Mouse (Mus musculus) heart, embryonic 14.5 days (tissue): ENCODE results near the gene Lhx2. TPM values are rescaled to one million over a fixed set of nuclear protein-coding genes. Genes with fewer than 3 reads are reported as not detected.

ENCODE experiments used
- ATAC-seq: fragments of 200-750 bp; cut with Nextera tagmentation; 2 replicates; pipeline ENCODE4 v1.8.0; 2017; ENCODE audit warnings: low read depth, moderate TSS enrichment; ENCODE audit not compliant: insufficient number of reproducible peaks, insufficient read depth, low FRiP score
- H3K27ac ChIP-seq, 2 experiments: fragments of 200-500 bp in 1 of 2; fragments of 300-500 bp in 1 of 2; sonication (generic) in 1 of 2; replicated peaks in 1 of 2; 2 replicates each; pipeline ENCODE4 v1.5.1; 2012 to 2014; ENCODE audit warnings: low read depth in 2 of 2, low read length in 2 of 2, control low read depth in 1 of 2, mild to moderate bottlenecking in 1 of 2, mixed read lengths in 1 of 2; ENCODE audit not compliant: control insufficient read depth in 1 of 2, insufficient read depth in 1 of 2
- H3K27me3 ChIP-seq: fragments of 300-500 bp; sonication (generic); 2 replicates; pipeline ENCODE4 v1.6.1; 2014; ENCODE audit warnings: mild to moderate bottlenecking, low read length, control low read depth; ENCODE audit not compliant: control insufficient read depth, insufficient read depth
- H3K36me3 ChIP-seq: fragments of 300-500 bp; sonication (generic); 2 replicates; pipeline ENCODE4 v1.6.1; 2014; ENCODE audit warnings: mild to moderate bottlenecking, control low read depth, low read length, mixed read lengths; ENCODE audit not compliant: control insufficient read depth, insufficient read depth
- H3K4me1 ChIP-seq, 2 experiments: fragments of 200-500 bp in 1 of 2; fragments of 300-500 bp in 1 of 2; sonication (generic) in 1 of 2; 2 replicates each; pipeline ENCODE4 v1.6.1; 2012 to 2014; ENCODE audit warnings: low read length in 2 of 2, control low read depth in 1 of 2, mixed read lengths in 1 of 2; ENCODE audit not compliant: control insufficient read depth in 2 of 2, insufficient read depth in 2 of 2
- H3K4me2 ChIP-seq: fragments of 300-500 bp; sonication (generic); 2 replicates; pipeline ENCODE4 v1.6.1; 2014; ENCODE audit warnings: mild to moderate bottlenecking, low read length
- H3K4me3 ChIP-seq, 2 experiments: fragments of 200-500 bp in 1 of 2; fragments of 300-500 bp in 1 of 2; sonication (generic) in 1 of 2; 2 replicates each; pipeline ENCODE4 v1.5.1; 2012 to 2014; ENCODE audit warnings: low read length in 2 of 2, mild to moderate bottlenecking in 2 of 2, control low read depth in 1 of 2, low read depth in 1 of 2, moderate library complexity in 1 of 2; ENCODE audit not compliant: control insufficient read depth in 1 of 2, insufficient read depth in 1 of 2
- H3K9ac ChIP-seq: fragments of 300-500 bp; sonication (generic); 2 replicates; pipeline ENCODE4 v1.6.1; 2014; ENCODE audit warnings: mild to moderate bottlenecking, low read length
- H3K9me3 ChIP-seq: fragments of 300-500 bp; sonication (generic); 2 replicates; pipeline ENCODE4 v1.6.1; 2016; ENCODE audit warnings: low read length, control low read depth; ENCODE audit not compliant: control insufficient read depth
- WGBS: fragments of 180-500 bp; shearing (Covaris S2); extraction: QIAGEN DNeasy Blood & Tissue Kit; methylation state at CpG from one replicate; pipeline ENCODE4 v1.1.7; 2014; 5-methylcytosine and 5-hydroxymethylcytosine counted together
- polyA plus RNA-seq: library from polyadenylated mRNA; unstranded; fragments of >200 nt; fragmentation: Nextera tagmentation; extraction: Ambion mirVana; gene quantifications from 2 replicates; pipeline ENCODE4 v1.2.1, GENCODE M21; 2014

The Lhx2 gene
- polyA plus RNA-seq, 1 experiment from 2014 or later = 0.43 TPM

DNA sequence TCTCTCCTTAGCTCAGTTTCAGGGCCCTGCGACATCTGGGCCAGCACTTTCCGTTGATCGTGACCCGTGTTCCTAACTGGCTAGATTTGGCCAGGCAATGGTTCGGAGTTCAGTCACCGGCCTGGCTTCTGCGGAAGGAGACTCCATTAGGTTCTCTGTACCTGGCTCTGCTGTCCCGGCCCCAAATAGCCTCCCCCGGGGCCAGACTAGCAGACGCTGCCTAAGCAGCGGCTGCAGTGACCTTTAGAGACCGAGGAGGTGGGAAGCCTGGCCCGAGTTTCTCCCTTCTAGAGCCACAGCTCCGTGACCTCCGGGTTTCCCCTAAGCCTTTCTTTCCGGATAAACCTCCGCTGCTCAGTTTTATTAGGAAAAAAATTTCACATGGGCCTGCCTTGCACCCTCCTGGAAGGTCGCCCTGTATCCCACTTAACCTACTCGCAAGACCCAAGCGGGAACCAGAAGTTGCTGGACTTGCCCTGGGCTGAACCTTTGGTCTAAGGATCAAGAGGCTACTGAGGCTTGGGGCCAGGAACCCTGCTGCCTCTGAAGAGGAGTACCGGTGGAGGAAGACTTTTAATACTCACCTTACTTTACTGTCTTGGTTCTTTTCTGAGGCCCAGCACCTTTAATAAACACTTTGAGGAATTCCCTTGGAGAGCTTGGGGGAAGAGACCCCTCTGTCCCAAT, 13.4 kb downstream of the Lhx2 start:
- Histone ChIP-seq H3K9me3 (no peaks in the 10 kb centered on the region), H3K9ac (no peak overlapping the region), H3K4me2 (peak overlapping the region; percentile 72), H3K4me1 (peaks cover 5 to 44% of the 10 kb centered on the region in 2 experiments; a peak in 3 of 4 replicates), H3K27ac (no peak overlapping the region), H3K4me3 (peak overlapping the region in 1 of 2 experiments; percentile 42; a peak in 1 of 4 replicates), H3K27me3 (peaks cover 96% of the 10 kb centered on the region), H3K36me3 (no peaks in the 10 kb centered on the region)
- no peak for ATAC-seq
- WGBS = 3% methylated on average over 21 of the region's 21 CpGs

DNA sequence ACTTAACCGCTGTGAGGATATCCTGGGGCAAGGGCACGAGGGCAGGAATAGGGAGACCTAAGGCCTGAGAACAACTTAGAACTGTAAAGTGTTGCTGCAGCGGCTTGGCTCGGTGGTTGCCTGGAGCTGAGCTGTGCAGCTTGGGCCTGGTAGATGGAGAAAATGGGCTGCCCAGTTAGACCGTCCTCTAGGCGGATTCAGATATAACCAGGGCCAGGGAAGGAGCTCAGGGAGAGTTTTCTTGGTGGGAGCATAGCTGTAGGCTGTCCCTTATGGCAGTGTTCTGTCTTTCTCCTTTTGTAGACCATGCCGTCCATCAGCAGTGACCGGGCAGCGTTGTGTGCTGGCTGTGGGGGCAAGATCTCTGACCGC, 13.9 kb downstream of the Lhx2 start:
- H3K27me3 ChIP-seq = peaks cover 96% of the 10 kb centered on the region
- no peak overlapping the region for H3K27ac ChIP-seq
- ATAC-seq = no peak
- no peak overlapping the region for H3K4me3 ChIP-seq
- WGBS = 13% methylated on average over 10 of the region's 10 CpGs
- H3K4me2 ChIP-seq = no peak overlapping the region
- no peaks in the 10 kb centered on the region for H3K9me3 ChIP-seq
- no peak overlapping the region for H3K9ac ChIP-seq
- peaks cover 5 to 39% of the 10 kb centered on the region in 2 experiments; a peak in 3 of 4 replicates for H3K4me1 ChIP-seq
- H3K36me3 ChIP-seq = no peaks in the 10 kb centered on the region

DNA sequence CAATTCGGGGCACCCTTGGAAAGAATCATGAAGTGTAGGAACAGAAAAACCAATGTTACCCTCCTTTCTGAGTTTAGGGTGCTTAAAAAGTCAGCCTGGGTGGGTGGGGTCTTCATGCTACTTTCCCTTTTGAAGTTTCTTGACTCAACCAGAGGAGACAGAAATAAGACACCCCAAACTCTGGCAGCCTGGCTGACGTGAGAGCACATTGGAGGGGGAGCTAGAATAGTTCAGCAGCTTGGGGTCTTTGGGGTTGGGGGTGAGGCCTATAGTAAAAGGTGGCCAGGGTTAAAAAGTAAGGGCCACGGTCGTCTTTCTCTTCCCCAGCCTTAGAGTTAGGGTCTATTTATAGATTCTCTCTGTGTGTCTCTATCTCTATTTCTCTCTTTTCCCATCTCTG, 14.6 kb downstream of the Lhx2 start:
- Histone ChIP-seq H3K9me3 (no peaks in the 10 kb centered on the region), H3K9ac (no peak overlapping the region), H3K27me3 (peaks cover 96% of the 10 kb centered on the region), H3K36me3 (no peaks in the 10 kb centered on the region), H3K4me2 (no peak overlapping the region), H3K4me3 (no peak overlapping the region), H3K27ac (no peak overlapping the region), H3K4me1 (peaks cover 5 to 35% of the 10 kb centered on the region in 2 experiments; a peak in 3 of 4 replicates)
- ATAC-seq = no peak
- 18% methylated on average over 4 of the region's 4 CpGs for WGBS

DNA sequence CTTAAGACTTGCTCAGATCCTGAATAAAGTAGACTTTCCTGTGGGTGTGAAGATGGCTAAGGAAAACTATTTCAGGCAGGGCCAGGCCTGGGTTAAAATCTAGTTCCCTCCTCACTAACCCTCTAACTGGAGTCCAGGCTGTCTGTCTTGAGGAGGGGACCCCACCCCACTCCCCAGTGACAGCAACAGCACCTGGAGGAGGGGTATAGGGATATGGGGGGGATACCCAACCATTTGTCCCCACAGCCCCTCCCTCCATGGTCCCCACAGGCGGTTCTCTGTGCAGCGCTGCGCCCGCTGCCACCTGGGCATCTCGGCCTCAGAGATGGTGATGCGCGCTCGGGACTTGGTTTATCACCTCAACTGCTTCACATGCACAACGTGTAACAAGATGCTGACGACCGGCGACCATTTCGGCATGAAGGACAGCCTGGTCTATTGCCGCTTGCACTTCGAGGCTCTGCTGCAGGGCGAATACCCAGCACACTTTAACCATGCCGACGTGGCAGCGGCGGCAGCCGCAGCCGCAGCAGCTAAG, 15.2 kb downstream of the Lhx2 start:
- Histone ChIP-seq H3K27me3 (peaks cover 96% of the 10 kb centered on the region), H3K9ac (no peak overlapping the region), H3K4me3 (no peak overlapping the region), H3K4me1 (peaks cover 5 to 35% of the 10 kb centered on the region in 2 experiments; a peak in 3 of 4 replicates), H3K9me3 (no peaks in the 10 kb centered on the region), H3K36me3 (no peaks in the 10 kb centered on the region), H3K27ac (no peak overlapping the region), H3K4me2 (no peak overlapping the region)
- no peak for ATAC-seq
- 4% methylated on average over 22 of the region's 22 CpGs for WGBS

DNA sequence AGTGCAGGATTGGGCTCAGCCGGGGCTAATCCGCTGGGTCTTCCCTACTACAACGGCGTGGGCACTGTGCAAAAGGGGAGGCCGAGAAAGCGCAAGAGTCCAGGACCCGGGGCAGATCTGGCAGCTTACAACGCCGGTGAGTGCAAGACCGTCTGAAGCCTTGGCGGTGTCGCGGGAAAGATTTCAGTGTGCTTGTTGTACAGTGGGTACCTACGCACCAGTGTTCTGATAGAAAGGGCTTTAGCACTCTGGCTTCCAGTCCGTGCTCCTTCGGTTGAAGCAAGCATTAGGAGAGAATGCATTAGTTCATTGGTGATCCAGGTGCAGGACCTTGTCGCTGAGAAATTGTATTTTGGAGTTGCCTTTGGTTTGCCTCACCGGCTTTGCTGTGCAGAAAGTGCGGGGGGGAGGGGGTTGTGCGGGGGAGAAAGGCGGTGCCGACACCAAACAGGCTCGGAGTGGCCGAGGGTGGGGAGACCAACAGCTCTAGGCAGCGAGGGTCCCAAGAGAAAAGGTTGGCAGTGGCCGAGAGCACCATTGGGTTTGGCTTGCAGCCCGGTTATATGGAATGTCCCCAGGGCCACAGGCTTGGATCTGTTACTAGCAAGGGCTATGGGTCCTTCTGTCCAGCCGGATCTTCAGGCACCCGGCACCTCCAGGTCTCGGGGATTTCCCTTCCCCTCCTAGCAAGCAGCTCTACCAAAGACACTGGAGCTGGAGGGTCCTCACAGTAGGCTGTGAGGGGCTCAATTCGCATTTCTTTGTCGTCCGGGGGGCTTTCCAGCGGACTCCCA, 15.8 kb downstream of the Lhx2 start:
- 1% methylated on average over 34 of the region's 34 CpGs for WGBS
- no peak overlapping the region for H3K4me2 ChIP-seq
- H3K4me3 ChIP-seq = no peak overlapping the region
- H3K4me1 ChIP-seq = peaks cover 5 to 35% of the 10 kb centered on the region in 2 experiments; a peak in 3 of 4 replicates
- peaks cover 96% of the 10 kb centered on the region for H3K27me3 ChIP-seq
- no peaks in the 10 kb centered on the region for H3K9me3 ChIP-seq
- H3K27ac ChIP-seq = no peak overlapping the region
- ATAC-seq = no peak
- no peak overlapping the region for H3K9ac ChIP-seq
- no peaks in the 10 kb centered on the region for H3K36me3 ChIP-seq

DNA sequence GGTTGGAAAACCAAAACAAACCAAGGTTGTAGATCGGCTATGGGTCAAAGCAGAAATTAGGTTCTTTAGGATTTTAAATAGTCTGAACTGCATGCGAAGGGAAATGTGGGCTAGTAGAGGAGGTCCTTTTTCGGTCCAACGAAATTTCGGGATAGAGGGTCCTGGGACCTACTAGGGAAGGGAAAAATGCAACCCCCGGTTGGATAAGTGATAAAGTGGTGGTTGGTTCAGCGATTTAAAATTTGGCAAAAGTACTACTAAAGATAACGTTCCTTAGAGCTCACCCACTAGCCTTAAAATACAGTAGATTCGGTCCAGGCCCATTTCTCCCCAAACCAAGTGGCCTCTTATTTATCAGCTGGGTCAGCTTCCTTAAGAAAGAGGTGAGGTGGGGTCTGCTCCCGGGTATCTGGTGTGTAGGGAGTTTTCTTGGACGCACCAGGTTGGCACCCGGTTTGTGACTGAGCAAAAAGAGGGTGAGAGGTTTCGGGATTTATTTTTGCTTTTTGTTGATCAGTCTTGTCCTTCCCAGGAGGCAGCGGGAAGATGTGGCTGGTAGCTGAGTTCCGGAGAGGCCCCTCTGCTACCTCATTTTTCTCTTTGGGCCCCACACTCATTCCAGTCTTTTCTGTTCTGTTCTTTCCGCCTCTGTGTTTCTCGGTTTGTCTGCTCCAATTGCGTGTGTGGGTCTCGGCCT, 16.8 kb downstream of the Lhx2 start:
- ATAC-seq = no peak
- Histone ChIP-seq H3K36me3 (no peaks in the 10 kb centered on the region), H3K27ac (no peak overlapping the region), H3K4me2 (no peak overlapping the region), H3K4me3 (no peak overlapping the region), H3K9me3 (no peaks in the 10 kb centered on the region), H3K27me3 (peaks cover 96% of the 10 kb centered on the region), H3K9ac (no peak overlapping the region), H3K4me1 (peaks cover 2 to 27% of the 10 kb centered on the region in 2 experiments; a peak in 3 of 4 replicates)
- 3% methylated on average over 19 of the region's 19 CpGs for WGBS
